Mouse (Mus musculus): Measurements from ENCODE around the gene Ispd.
"Not testable (repeated sequence)": the region's sequence is repeated elsewhere in the genome, so short reads cannot be mapped to it uniquely, and the experiment has no call there.

Ispd gene

DNA sequence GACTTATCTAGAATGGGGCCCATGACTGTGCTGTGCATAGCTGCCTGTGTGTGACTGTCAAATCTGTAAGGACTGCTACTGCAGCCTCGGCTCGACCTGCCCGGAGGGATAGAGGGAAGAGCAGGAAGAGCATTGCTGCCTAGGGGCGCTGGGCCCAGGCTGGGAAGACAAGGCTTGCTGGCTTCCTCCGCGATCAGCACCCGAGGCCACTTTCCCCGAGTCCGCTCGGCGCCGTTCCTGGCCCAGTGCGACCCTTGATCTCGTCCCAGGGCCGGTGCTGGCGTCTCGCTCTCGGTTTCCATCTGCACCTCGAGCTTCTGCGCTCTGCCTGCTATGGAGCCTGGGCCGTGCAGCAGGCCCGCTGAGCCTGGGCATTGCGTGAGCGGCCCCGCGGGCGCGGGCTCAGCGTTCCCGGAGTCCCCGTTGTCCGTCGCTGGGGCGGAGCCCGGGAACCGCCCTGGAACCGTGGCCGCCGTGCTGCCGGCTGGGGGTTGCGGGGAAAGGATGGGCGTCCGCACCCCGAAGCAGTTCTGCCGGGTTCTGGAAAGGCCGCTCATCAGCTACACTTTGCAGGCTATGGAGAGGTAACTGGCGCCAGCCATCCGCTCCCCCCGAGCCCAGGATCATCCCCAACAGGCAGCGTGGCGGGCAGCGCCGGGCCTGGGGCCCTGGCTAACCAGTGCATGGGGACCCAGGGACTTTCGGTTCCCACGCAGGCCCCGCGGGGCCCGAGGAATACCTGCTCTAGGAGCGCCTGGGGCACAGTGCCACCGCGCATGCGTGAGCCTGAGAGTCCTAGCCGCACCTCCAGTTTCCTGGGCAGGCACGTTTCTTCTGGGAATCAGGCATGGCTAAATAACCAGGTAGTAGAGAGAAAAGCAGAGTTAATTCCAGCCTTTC is at the start of gene Ispd, which contains the start of gene D630036H23Rik:
Gene Ispd (plus strand): TSS at position 10 of the 900 bp plus-strand sequence.
Gene D630036H23Rik (minus strand): TSS at position 741 of the 900 bp plus-strand sequence.
- DNase-seq (ENCODE audit: low spot score): peak; percentile 89

DNA sequence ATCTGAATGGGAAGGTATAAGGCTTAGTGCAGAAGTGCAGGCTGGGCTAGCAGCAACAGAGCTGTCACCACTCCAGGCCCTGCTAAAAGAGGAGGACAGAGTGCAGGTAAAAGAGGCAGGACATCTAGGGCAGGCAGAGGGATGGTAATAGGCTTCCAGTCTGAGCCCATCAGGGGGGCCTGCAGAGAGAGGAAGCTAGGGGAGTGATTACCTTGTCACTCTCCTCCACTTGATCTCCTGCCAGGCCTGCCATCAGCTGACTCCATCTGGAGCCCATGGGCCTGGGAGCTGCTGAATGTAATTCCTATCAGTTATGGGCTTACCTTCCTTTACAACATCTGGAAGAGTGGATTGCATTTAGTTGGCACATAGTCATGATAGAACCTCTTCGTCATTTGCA is 48.6 kb upstream of the Ispd start:
- DNase-seq (ENCODE audit: low spot score): no peak

DNA sequence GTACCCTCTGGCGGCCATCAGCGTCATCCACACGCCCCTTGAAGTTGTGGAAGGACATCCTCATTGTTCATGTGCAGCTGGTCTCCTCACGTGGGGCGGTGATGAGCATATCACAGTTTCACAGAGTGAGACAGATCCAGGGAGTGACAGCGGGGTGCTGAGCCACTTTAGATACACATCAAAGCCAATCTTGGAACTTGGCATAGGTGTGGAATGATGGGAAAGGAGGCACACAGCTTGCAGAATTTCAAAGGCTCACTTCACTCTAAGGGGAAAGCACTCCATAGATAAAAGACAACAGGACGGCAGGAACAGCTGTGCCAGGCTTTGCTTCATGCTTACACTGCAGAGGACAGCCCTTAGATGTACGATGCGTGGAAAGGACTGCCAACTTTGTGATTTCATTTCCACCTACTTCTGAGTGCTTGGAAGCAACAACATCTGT is 47.4 kb upstream of the Ispd start:
- DNase-seq (ENCODE audit: low spot score): no peak

DNA sequence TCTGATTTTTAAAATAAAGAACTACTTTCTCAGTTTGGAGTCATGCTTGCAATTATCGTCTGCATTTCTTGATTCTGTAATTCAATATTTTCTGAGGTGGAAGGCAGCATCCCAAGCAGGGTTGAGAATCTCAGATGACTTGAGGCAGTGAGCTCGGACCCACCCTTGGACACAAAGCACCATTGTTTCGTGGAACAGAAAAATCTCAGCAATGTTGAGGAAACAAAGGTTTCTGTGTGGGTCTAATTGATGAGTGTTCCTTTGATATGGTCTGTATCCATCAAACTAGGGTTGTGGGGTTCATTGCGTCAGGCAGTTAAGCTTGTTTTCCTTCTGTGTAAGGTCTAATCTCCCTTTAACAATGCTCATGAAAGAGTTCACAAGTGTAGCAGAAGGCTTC is 37.1 kb upstream of the Ispd start:
- no peak for DNase-seq (ENCODE audit: low spot score)

DNA sequence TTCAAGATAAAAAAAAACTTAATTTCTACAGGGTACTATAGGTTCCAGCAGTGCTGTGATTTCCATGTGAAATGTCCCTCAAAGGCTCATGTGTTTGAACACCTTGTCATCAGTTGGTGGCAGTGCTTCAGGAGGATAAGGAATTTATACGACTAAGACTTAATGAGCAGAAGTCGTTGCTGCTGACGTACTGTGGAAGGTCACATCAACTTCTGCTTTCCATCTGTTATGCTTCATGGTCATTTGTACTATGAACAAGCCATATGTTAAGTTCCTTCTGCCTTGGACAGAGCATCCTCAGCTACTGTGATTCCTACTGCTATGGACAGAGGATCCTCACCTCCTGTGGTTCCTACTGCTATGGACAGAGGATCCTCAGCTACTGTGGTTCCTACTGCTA is 21.2 kb upstream of the Ispd start:
- DNase-seq (ENCODE audit: low spot score): no peak

DNA sequence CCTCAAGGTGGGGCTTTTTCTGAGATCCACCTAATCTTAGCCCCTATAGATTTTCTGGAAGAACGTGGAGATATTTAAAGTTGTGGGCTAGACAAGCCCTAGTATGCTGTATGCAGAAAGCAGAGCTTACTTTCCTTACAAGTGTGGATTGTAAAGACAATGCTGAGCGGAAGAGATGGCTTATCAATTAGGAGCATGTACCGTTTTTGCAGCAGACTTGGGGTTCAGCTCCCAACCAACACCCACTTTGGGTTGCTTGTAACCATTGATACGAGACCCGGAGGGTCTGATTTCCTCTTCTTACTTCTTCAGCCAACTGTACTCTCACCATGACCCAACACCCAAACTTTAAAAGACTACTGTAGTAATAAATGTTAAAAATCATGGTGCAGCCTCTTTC is 20.6 kb upstream of the Ispd start:
- no peak for DNase-seq (ENCODE audit: low spot score)

DNA sequence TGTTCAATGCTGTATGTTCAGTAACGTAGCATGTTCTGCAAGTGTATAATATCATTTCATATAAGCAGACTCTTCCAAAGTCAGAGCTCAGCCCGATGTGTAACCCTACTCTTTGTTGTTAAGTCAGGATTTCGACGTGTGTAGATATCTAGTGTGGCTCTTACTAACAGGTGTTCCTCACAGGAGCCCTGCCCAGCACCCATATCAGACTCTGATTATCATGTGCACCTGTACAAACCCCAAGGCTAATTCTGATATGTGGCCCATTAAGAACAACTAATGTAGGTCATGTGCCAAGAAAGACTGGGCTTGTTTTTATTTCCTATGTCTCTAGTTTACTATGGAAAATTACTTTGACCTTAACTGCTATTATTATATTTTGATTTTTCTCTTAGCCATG is 17.2 kb upstream of the Ispd start:
- no peak for DNase-seq (ENCODE audit: low spot score)

DNA sequence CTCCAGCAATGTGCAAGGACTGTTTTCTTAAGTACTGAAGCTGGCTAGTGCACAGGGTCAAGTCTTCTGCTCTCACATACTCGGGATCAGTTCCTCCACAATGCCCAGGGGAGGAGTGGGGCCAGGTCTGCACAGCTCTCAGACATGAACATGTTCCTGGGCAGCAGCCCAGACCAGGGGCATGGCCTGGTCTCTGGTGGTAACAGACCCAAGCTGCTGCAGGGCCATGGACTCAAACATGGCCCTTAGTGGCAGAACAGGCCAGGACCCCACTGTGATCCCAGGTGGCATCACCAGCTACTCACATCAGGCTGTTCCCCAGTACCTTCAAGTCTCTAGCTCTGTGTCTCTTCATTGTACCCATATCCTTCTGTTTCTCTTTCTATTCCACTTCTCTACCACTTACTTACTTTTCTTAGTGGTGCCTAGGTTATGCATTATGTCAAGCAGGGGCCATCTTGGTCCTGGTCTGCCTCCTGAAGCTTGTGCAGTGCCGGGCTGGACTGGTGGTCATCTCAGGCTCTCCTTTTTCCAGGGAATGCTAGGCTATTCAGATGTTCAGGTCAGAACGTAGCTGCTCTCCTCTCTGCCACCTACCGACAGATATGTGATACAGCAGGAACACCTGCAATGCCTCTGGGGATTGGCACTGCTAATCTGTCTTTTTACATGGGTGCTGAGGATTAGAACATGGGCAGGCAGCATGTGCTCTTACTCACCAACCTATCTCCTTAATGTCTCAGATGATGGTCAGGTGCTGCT is 7.8 kb upstream of the Ispd start:
- DNase-seq (ENCODE audit: low spot score): no peak

DNA sequence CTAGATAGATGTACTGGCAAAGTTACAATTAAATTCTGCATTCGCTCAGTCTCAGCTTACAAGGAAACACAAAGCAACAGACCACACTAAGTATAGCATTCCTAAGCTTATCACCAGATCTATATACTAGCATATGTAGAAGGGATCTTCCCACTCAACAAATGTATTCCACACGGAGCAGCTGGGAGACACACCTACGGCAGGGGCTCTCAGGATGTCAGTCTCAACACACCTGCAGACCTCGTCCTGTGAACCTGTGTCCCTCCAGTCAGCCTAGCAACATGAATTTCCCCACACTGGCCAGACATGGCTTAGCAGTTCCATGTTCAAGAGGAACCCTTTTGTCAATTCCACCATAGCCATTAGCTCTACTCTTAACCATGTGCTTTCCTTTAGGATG is 4.9 kb upstream of the Ispd start:
- DNase-seq (ENCODE audit: low spot score): not testable (repeated sequence)

DNA sequence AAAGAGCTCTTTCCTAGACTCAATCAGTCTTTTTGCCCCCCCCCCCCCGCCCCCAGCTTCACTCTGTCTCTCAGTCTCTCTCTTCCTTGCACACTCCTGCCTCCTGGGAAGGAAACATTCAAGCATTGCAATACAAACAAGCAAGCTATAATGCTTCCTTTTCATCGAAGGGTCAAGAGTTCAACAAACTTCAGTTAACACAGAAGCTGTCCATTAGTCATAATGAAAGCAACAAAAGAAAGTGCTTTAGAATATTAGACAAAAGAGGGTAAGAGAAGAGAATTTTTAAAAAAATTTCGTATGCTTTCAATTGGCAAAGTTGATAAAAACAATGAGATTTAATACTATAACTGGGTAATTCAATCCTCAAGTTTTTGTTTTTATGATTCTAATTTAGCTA is 996 bp upstream of the Ispd start:
- no peak for DNase-seq (ENCODE audit: low spot score)

DNA sequence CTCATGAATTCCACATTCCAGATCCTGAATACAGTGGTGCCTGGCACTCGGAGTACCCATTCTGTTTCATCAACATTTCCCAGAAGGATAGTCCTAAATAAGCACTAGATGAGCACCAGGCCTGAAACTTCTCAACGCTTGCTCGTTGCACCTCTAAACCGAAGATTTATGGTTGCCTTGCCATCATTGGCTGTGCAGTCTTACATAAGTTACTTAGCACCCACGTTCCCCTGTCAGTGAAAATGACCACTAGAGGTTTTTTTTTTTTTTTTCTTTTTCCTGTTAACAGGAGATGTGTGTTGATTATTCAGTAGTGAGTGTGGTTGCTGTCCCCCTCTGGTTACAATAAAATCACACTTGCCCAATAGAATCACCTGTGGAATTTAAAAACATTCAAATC is 444 bp upstream of the Ispd start:
- DNase-seq (ENCODE audit: low spot score): no peak

DNA sequence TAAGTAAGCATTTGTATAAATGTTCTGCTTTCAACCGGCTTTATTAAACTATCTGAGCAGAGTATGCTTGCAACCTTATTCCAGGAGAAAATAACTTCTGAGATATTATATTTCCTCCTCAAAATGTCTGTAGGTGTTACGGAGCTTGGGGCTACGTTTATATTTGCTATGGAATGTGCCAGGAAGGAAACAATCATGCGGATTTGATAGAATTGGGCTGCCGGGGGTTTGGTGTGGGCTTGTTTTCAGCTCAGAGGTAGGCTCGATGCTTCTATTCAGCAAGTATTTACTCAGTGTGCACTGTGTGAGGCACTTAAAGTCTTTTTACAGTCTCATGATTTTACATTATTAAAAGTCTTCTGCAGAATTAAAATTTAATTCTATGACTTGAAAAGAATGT is 4.1 kb downstream of the Ispd start:
- no peak for DNase-seq (ENCODE audit: low spot score)

DNA sequence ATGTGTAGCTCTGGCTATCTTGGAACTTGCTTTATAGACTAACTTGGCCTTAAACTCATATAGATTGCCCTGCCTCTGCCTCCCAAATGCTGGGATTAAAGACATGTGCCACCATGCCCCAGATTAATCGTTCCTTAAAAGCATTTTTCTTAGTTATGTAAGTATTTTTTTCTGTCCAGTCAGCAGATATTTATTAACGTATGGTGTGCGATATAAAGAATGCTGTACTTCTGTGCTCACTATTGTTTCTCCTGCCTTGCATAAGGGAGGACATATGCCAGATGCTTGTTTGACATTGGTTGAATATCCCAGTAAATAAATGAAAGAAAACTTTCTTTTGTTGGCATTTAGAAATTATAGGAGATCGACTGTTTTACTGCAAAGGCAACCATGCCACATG is 5.7 kb downstream of the Ispd start:
- no peak for DNase-seq (ENCODE audit: low spot score)

DNA sequence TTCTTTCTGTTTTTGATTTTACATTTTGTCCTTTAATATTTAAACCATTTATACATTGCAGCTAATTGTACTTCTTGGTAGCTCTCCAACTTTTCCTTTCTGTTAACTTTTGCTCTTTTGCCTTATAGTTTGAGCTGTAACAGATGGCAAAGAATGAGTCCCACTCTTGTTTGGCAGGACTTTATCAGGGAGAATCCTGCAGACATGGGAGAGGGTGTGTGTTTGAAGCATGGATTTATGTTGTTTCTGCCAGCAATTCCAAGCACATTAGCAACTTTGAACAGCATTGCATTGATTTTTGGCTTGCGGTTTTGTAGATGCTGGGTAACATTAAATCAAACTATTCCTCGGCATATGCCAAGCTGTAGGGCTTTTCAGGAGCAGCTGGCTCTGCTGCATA is 13.9 kb downstream of the Ispd start:
- no peak for DNase-seq (ENCODE audit: low spot score)

DNA sequence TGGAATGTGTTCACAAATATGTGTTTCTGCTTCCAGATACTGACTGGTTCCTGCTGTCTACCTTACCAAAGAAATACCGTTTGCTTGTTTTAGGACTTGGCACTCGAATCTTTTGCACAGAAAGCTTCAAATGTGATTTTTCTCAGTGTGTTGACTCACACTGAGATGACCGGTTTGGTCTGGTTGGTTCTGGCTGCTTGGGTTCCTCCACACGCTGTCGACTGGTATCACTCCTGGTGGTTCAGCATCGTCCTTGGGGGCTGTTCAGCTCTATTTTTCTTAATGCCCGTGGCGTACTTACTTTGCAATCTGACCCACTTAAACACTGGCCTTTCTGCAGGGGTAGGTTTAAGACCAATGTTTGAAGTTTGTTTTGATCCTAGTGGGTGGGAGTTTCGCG is 42.4 kb downstream of the Ispd start:
- DNase-seq (ENCODE audit: low spot score): no peak

DNA sequence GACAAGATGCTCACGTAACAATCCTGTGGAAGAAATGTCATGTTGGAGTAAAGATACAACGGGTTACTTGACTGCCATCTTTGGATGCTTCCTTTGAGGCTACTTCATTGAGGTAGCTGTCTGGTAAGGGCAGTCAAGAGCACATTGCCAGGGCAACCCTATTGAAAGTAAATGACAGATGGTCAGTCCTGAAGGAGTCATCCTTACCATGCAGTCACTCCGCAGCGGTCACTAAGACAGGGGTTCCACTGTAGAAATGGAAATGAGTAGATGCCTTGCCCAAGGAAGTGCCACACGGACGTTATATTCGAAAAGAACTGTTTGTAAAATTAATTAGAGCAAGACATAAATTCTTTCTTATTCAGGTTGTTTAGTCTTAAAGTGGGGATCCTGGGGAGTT is 44.0 kb downstream of the Ispd start:
- DNase-seq (ENCODE audit: low spot score): no peak

DNA sequence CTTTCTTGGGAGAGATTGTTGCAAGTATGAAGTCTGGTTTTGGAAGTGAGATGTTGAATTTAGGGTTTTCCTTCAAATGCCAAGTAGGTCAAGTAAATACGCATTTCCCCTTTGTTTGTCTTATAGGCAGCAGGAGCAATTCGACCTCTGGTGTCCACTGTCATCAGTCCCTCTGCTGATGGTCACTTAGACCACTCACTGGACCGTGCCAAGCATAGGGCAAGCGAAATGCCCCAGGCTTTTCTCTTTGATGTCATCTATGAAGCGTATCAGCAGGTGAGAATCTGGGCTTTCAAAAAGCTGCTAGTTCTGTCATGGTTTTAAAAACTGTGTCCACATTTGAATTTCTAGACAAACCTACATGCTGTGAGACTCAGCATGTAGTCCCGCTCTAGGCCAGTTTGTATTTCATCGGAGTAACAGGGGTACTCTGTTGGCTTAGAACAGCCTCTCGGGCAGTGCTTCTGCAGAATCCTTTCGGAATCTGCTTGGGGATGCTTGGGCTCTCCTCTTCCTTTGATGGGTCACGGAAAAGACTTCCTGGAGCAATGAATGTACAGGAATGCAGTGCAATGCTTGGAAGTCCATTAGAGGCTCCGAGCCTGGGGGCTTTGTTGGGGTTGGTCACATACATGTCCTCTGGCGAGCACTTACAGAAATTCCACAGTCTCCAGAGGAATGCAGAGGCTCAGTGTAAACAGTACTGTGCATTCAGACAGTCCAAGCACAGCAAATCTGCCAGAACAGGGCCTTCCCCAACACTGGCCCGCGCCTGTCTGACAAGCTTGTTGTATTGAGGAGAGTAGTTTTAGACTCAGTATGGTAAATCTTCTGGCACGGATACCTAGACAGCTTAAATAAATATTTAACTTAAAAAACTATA is 45.2 kb downstream of the Ispd start:
- no peak for DNase-seq (ENCODE audit: low spot score)

DNA sequence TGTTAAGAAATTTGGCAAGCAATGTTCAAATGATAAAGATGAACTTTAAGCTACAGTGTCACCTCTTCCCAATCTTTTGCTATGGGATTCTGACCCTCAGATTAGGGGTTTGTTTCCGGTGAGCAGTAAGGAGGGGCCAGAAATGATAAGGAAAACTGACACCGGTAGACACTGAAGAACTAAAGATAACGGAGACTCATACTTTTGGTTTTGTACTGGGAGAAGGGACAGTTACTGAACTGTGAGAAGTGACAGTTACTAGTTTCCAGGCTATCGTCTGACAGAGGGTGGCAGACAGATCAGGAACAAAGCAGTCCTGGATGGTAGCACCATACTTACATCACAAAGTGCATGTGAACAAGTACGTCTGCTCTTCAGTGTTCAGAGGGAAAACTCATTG is 55.7 kb downstream of the Ispd start:
- DNase-seq (ENCODE audit: low spot score): no peak

DNA sequence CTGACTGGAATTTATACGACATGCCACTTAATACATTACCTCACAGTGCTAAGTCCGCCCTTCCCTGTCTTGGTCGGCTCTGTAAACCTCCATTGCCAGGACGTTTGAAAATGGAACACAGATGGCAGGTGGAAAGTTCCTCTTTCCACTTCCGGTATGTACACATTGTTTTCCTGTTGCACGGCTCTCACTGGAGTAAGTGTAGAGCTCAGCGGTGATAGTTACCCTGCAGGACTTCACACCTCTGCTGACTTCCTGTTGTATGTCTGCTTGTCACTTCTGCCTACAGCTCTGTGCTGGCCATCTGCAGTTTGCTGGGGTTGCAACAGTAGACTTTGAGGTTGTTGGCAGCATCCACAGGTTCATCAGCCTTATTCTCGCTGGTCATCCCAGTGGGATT is 58.1 kb downstream of the Ispd start:
- no peak for DNase-seq (ENCODE audit: low spot score)

DNA sequence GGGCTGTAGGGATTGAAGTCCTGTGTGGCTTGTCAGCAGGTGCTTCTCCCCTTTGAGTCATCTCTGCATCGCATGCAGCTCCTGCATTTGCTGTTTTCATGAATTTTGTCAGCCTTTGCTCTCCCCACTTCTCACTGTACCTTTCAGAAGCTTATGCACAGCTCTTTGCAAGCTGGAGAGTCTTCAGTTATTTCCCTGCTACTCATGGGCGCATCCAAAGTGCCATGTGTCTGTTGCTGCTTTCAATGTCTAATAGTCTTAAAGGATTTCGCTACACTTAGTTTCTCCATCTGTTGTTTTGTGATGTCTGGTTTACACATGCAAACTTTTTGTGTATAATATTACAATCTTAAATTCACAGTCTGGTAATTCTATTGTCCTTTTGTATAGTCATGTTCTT is 74.8 kb downstream of the Ispd start:
- DNase-seq (ENCODE audit: low spot score): no peak

DNA sequence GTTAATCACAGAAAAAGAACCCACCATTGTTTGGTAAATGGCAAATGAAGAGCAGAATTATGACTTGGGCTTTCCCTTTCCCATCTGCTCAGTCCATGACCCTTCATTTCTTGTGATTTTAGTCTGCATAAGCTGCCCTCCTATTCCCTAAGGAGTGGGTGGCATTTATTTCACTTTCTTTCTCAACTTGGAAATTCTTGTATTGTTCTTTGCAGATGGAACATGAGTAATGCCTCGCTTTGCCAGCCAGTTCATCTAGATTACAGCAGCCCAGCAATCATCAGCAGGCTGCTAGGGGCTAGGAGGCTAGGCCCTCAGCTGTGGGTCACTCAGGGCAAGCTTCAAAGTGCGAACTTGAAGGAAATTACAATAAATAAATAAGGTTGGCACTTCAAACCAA is 76.5 kb downstream of the Ispd start:
- DNase-seq (ENCODE audit: low spot score): no peak

DNA sequence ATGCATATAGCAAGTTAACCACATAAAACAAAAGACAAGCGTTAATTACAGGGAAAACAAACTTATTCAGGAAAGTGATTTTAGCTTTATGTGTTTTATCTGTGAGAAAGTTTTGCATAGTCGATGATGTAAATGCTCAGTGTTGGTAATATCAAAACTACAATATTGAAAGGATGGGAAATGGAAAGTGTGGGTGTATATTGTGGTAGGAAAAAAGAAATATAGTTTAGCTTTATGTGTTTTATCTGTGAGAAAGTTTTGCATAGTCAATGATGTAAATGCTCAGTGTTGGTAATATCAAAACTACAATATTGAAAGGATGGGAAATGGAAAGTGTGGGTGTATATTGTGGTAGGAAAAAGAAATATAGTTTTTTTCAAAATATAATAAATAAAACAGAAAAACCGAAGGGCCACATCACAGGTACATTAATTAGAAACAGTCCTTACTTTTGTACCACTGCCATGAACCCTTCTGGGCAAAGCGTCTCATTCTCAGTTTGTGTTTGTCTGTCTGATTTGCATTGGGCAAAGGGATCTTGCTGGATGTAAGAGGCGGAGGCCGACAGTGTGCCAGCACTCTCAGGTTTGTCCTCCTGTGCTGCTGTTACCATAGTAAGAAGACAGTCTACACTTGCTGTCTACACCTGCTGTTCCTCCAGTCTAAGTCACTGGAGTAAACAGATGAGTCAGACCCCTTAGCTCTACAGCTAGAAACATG is 87.2 kb downstream of the Ispd start:
- no peak for DNase-seq (ENCODE audit: low spot score)

Measured in testis, postnatal 14 days (tissue).